Mouse (Mus musculus) embryonic facial prominence, embryonic 12.5 days (tissue): Measurements from ENCODE around the gene Dhdh. TPM values are rescaled to one million over a fixed set of nuclear protein-coding genes. Genes with fewer than 3 reads are reported as not detected.
"Not testable (repeated sequence)": the region's sequence is repeated elsewhere in the genome, so short reads cannot be mapped to it uniquely, and the experiment has no call there.

Source experiments
- ATAC-seq: fragments of 200-750 bp; cut with Nextera tagmentation; 2 replicates; pipeline ENCODE4 v1.8.0; 2017; ENCODE audit not compliant: insufficient number of reproducible peaks, insufficient read depth, low FRiP score, low TSS enrichment
- H3K27ac ChIP-seq: fragments of 300-500 bp; sonication (generic); 2 replicates; pipeline ENCODE4 v1.5.1; 2016; ENCODE audit warnings: mild to moderate bottlenecking
- H3K27me3 ChIP-seq: fragments of 300-500 bp; sonication (generic); 2 replicates; pipeline ENCODE4 v1.6.1; 2016; ENCODE audit warnings: mild to moderate bottlenecking, moderate library complexity
- H3K36me3 ChIP-seq: fragments of 300-500 bp; sonication (generic); 2 replicates; pipeline ENCODE4 v1.6.1; 2016; ENCODE audit warnings: mild to moderate bottlenecking
- H3K4me1 ChIP-seq: fragments of 300-500 bp; sonication (generic); 2 replicates; pipeline ENCODE4 v1.6.1; 2016
- H3K4me2 ChIP-seq: fragments of 300-500 bp; sonication (generic); replicated peaks from 2 replicates; pipeline ENCODE4 v1.6.1; 2016; ENCODE audit warnings: mild to moderate bottlenecking, moderate library complexity
- H3K4me3 ChIP-seq: fragments of 300-500 bp; sonication (generic); 2 replicates; pipeline ENCODE4 v1.5.1; 2016; ENCODE audit warnings: mild to moderate bottlenecking
- H3K9ac ChIP-seq: fragments of 300-500 bp; sonication (generic); 2 replicates; pipeline ENCODE4 v1.6.1; 2016; ENCODE audit warnings: mild to moderate bottlenecking, moderate library complexity
- H3K9me3 ChIP-seq: fragments of 300-500 bp; sonication (generic); 2 replicates; pipeline ENCODE4 v1.6.1; 2016; ENCODE audit warnings: mild to moderate bottlenecking, moderate library complexity
- WGBS: fragments of 180-500 bp; shearing (Covaris S2); methylation state at CpG from one replicate; pipeline ENCODE4 v1.1.7; 2016; 5-methylcytosine and 5-hydroxymethylcytosine counted together
- polyA plus RNA-seq: library from polyadenylated mRNA; unstranded; fragments of >200 nt; fragmentation: Nextera tagmentation; extraction: Ambion mirVana; gene quantifications from 2 replicates; pipeline ENCODE4 v1.2.1, GENCODE M21; 2016

Dhdh gene
- polyA plus RNA-seq: 3.0 and 3.7 TPM in 2 replicates

GRCm38 (mm10) chr7:45488293-45489204 lies at the start of gene Dhdh:
TSS of gene Dhdh (minus strand) at chr7:45488805.
- Histone ChIP-seq H3K4me3 (peak within 1 kb of the TSS; percentile 42), H3K9ac (peak within 1 kb of the TSS; percentile 53), H3K36me3 (peaks cover 17% of the 10 kb centered on the region), H3K4me1 (peaks cover 10% of the 10 kb centered on the region), H3K4me2 (peak within 1 kb of the TSS; percentile 61), H3K27ac (peak within 1 kb of the TSS; percentile 83), H3K27me3 (no peaks in the 10 kb centered on the region), H3K9me3 (no peaks in the 10 kb centered on the region)
- 10% methylated on average over 38 of the region's 38 CpGs for WGBS
- 0 out of 2 replicates have a peak, but pooled peaks have one; percentile 23 for ATAC-seq

GRCm38 (mm10) chr7:45537602-45538001 lies 49.0 kb upstream of the Dhdh start:
- Histone ChIP-seq H3K27me3 (peaks cover 3% of the 10 kb centered on the region; the same call in 1 of the 2 replicates), H3K9me3 (no peaks in the 10 kb centered on the region), H3K27ac (no peak overlapping the region), H3K4me2 (peak overlapping the region; percentile 81), H3K4me3 (peak overlapping the region; percentile 46), H3K9ac (no peak overlapping the region), H3K4me1 (peaks cover 6% of the 10 kb centered on the region; the same call in 1 of the 2 replicates), H3K36me3 (no peaks in the 10 kb centered on the region)
- ATAC-seq: no peak
- WGBS: 78% methylated on average over 10 of the region's 10 CpGs

DNA sequence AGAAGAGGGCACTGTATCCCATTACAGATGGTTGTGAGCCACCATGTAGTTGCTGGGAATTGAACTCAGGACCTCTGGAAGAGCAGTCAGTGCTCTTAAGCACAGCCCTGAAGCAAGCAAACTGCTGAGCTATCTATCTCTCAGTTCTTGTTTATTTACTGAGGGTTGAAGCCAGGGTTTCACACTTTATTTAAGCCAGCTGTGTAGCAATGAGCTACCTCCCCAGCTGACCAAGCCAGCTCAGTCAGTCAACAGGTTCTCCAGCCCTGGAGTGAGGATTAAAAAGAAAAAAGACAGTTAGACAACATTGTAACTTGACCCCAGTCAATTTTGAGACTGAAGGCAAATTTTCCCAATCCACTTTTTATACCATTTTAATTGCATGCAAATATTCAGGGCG lies 47.1 kb upstream of the Dhdh start:
- Histone ChIP-seq H3K9ac (no peak overlapping the region), H3K36me3 (no peaks in the 10 kb centered on the region), H3K27ac (no peak overlapping the region), H3K4me1 (peaks cover 6% of the 10 kb centered on the region; the same call in 1 of the 2 replicates), H3K27me3 (peaks cover 3% of the 10 kb centered on the region; the same call in 1 of the 2 replicates), H3K4me3 (no peak overlapping the region), H3K9me3 (no peaks in the 10 kb centered on the region), H3K4me2 (no peak overlapping the region)
- ATAC-seq: no peak
- 68% methylated on average over 1 of the region's 1 CpGs for WGBS

DNA sequence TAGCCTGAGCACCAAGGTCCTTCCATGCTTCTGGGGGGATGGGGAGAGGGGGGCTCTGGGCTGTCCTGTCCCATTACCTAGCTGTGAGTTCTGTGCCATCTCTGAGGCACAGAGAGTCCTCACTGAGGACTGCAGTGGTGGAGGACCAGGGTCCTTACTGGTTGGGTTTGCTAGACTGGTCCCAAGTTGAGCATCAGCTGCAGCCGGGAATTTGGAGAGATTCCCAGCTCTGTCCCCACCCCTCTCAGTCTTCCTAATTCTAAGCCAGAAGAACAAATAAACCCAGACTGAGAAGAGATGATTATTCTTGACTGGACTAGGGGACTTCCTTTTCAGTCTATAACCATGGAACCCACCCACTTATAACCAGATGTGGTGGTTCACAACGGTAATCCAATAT lies 42.0 kb upstream of the Dhdh start:
- Histone ChIP-seq H3K27me3 (no peaks in the 10 kb centered on the region), H3K4me1 (peaks cover 13% of the 10 kb centered on the region; the same call in 1 of the 2 replicates), H3K4me2 (no peak overlapping the region), H3K27ac (no peak overlapping the region), H3K9me3 (no peaks in the 10 kb centered on the region), H3K36me3 (no peaks in the 10 kb centered on the region), H3K4me3 (no peak overlapping the region), H3K9ac (no peak overlapping the region)
- 70% methylated on average over 2 of the region's 2 CpGs for WGBS
- ATAC-seq: no peak

DNA sequence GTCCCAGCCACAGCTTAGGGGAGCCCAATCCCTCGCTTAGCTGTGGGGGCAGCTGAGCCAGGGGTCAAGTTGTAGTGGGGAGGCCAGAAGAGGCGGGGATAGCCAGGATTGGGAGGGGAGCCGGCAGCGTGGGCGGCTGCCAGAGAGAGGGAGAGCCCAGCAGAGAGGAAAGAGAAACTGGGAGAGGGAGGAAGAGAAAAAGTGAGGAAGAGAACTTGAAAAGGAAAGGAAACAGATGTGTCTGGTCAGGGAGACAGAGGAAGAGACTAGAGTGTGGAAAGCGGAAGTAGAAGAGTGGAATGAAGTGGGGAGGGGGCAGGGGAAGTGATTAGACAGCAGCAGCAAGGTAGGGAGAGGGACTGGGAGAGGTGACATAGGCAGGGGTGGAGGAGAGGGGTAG lies 40.9 kb upstream of the Dhdh start:
- no peak overlapping the region for H3K4me3 ChIP-seq
- no peak overlapping the region for H3K27ac ChIP-seq
- H3K9me3 ChIP-seq: no peaks in the 10 kb centered on the region
- H3K4me1 ChIP-seq: peaks cover 23% of the 10 kb centered on the region
- no peak overlapping the region for H3K9ac ChIP-seq
- 22% methylated on average over 6 of the region's 6 CpGs for WGBS
- no peaks in the 10 kb centered on the region for H3K27me3 ChIP-seq
- no peak for ATAC-seq
- H3K36me3 ChIP-seq: 0 out of 2 replicates have a peak, but pooled peaks cover 6% of the 10 kb centered on the region
- peak overlapping the region; percentile 18; the same call in 1 of the 2 replicates for H3K4me2 ChIP-seq

DNA sequence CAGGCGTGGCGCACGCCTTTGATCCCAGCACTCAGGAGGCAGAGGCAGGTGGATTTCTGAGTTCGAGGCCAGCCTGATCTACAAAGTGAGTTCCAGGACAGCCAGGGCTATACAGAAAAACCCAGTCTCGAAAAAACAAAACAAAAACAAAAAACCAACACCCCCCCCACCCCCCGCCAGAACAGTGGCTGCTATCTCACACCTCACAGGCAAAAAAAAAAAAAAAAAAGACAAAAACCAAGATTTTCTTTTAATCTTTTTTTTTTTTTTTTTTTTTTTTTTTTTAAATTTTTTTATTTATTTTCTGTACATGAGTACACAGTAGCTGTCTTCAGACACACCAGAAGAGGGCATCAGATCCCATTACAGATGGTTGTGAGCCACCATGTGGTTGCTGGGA lies 38.6 kb upstream of the Dhdh start:
- peaks cover 34% of the 10 kb centered on the region for H3K4me1 ChIP-seq
- H3K27me3 ChIP-seq, H3K27ac ChIP-seq, H3K9ac ChIP-seq, H3K9me3 ChIP-seq, H3K4me3 ChIP-seq, ATAC-seq, H3K36me3 ChIP-seq, H3K4me2 ChIP-seq: not testable (repeated sequence)
- WGBS: 92% methylated on average over 6 of the region's 6 CpGs

DNA sequence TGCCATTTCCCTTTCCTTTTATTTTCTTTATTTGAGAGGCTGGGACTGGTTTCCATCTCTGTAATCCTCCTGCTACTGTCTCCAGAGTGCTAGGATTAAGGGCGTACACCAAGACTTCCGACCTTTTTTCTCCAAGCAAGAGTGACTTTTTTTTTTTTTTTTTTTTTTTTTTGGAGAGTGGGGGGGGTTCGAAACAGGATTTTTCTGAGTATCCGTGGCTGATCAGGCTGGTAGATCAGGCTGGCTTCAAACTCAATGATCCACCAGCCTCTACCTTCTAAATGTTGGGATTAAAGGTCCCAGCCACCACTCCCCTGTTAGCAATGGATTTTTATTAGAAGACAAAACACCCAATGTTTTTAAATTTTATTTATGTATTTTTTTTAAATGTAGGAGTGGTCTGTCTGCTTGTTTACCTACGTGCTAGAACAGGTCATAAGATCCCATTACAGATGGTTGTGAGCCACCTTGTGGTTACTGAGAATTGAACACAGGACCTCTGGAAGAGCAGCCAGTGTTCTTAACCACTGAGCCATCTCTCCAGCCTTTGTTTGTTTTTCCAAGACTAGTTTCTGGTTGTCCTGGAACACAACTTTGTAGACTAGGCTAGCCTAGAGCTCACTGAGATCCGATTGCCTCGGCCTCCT lies 38.0 kb upstream of the Dhdh start:
- Histone ChIP-seq H3K4me1 (peaks cover 34% of the 10 kb centered on the region), H3K4me2 (peak overlapping the region; percentile 75), H3K9me3 (no peaks in the 10 kb centered on the region), H3K27ac (peak overlapping the region; percentile 86), H3K9ac (peak overlapping the region; percentile 85; the same call in 1 of the 2 replicates), H3K4me3 (peak overlapping the region; percentile 85), H3K27me3 (no peaks in the 10 kb centered on the region), H3K36me3 (0 out of 2 replicates have a peak, but pooled peaks cover 8% of the 10 kb centered on the region)
- WGBS: 25% methylated on average over 7 of the region's 7 CpGs
- ATAC-seq: no peak

DNA sequence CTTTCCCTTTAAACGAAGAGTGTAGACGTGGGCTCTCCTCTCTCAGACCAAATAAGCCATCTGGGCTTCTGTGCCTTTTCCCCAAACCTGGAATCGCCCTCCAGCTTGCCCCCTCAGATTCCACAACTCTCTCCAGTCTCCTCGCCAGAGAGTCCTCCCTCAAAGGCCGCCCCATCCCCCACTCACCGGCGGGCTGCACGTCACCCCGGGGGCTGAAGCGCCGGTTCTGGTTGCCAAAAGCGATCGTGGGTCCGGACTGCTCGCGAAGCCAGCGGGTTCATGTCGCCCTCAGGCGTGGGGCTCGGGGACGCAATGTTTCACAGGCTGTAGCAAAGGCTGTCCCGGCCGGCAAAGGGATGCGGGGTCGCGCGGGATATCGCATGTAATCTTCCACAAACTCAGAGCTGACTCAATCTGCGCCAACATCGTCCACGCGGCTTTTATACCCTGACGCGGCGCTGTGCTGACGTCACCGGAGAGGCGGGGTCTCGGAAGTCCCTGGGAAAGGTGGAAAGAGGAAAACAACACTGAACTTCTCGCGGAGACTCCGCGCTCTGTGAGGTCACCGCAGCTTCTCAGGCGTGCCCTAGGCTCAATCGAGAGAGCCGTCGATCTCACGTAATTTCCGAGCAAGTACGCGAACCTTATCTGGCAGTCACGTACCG lies 37.3 kb upstream of the Dhdh start, which contains the start of the genes Ppp1r15a and Plekha4:
Gene Ppp1r15a (minus strand): TSS at position 460 of the 665 bp plus-strand sequence.
Gene Plekha4 (plus strand): TSS at position 522 of the 665 bp plus-strand sequence.
- under 1% methylated on average over 54 of the region's 54 CpGs for WGBS
- Histone ChIP-seq H3K4me3 (peak within 1 kb of the TSS; percentile 85), H3K9ac (peak within 1 kb of the TSS; percentile 85), H3K4me1 (peaks cover 37% of the 10 kb centered on the region), H3K4me2 (peak within 1 kb of the TSS; percentile 75), H3K27ac (peak within 1 kb of the TSS; percentile 86), H3K9me3 (no peaks in the 10 kb centered on the region), H3K27me3 (no peaks in the 10 kb centered on the region), H3K36me3 (0 out of 2 replicates have a peak, but pooled peaks cover 8% of the 10 kb centered on the region)
- ATAC-seq: peak; percentile 70

- Histone ChIP-seq H3K27ac (peak overlapping the region; percentile 86), H3K4me2 (peak overlapping the region; percentile 75), H3K4me1 (peaks cover 31% of the 10 kb centered on the region), H3K36me3 (0 out of 2 replicates have a peak, but pooled peaks cover 8% of the 10 kb centered on the region), H3K9me3 (no peaks in the 10 kb centered on the region), H3K9ac (peak overlapping the region; percentile 85), H3K27me3 (no peaks in the 10 kb centered on the region), H3K4me3 (peak overlapping the region; percentile 85)
- no peak for ATAC-seq
- WGBS: 26% methylated on average over 12 of the region's 12 CpGs
These were observed 36.4 kb upstream of the Dhdh start for GRCm38 (mm10) chr7:45524841-45525621.

DNA sequence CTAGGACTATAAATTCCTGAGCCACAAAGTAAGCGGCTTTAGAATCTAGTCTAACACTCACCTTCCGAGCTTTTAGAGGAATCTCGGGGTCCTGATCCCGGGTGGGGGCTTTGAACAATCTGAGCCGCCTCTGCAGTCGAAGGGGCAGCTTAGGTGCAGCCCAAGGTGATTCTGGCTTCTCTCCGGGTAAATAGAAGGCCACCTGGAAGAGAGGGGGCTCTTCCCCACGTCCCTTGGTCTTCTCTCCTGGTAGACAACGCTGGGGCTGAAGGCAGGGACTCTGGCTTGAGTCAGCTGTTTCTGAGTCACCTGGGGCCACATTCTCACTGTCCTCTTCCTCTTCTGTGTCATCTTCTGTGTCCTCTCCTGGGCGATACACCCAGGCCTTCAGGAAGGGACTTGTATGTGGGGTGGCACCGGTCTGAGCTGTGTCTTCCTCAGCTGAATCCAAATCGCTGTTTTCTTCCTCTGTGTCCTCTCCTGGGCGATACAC lies 35.1 kb upstream of the Dhdh start:
- 0 out of 2 replicates have a peak, but pooled peaks cover 8% of the 10 kb centered on the region for H3K36me3 ChIP-seq
- peaks cover 24% of the 10 kb centered on the region for H3K4me1 ChIP-seq
- no peaks in the 10 kb centered on the region for H3K9me3 ChIP-seq
- peak overlapping the region; percentile 11; the same call in 1 of the 2 replicates for H3K4me2 ChIP-seq
- H3K27me3 ChIP-seq: no peaks in the 10 kb centered on the region
- WGBS: 82% methylated on average over 13 of the region's 13 CpGs
- H3K4me3 ChIP-seq: peak overlapping the region; percentile 18
- ATAC-seq: no peak
- no peak overlapping the region for H3K9ac ChIP-seq
- H3K27ac ChIP-seq: 0 out of 2 replicates have a peak overlapping the region, but pooled peaks have one; percentile 11
